8 mouse cellular contexts compared by ENCODE assay signal in the genomic region with DNA sequence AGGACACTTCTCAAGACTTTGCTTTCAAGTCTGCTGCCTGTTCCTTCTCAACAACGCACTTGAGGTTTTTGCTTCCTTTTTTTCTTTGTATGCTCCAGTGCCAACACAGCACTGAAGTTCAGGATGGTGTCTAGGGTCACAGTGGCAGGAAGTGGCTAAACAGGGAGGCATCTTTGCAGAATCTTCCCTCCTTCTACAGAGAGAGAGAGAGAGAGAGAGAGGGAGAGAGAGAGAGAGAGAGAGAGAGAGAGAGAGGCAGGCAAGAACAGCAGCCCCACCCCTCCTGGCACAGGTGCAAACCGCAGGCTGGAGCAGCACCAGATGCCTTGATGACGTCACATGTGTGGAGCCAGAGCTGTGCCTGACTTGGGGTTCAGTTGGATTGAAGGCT.
DNase-seq lines count a peak whose midpoint lies in the region; ATAC-seq and TF ChIP-seq lines count a peak whose summit lies in the region.

No protein-coding gene starts in this region.

- WGBS in midbrain, embryonic 10.5 days = 31% methylated on average over 3 of the region's 3 CpGs
- 23% methylated on average over 3 of the region's 3 CpGs for WGBS in midbrain, embryonic 16.5 days
- 2% methylated on average over 3 of the region's 3 CpGs for WGBS in kidney, adult 2 months
- WGBS in limb, embryonic 15.5 days = 13% methylated on average over 3 of the region's 3 CpGs

- peak overlapping the region; percentile 65 for H3K27ac ChIP-seq in midbrain, embryonic 10.5 days (replicated peaks)
- no peak overlapping the region for H3K27ac ChIP-seq in midbrain, embryonic 16.5 days (ENCODE audit: low read length)
- H3K27ac ChIP-seq in kidney, adult 2 months (ENCODE audit: insufficient read depth, low read depth, low read length) = peak overlapping the region; percentile 91
- H3K27ac ChIP-seq in limb, embryonic 15.5 days = peak overlapping the region; percentile 78

- no peak overlapping the region for H3K9ac ChIP-seq in midbrain, embryonic 16.5 days (ENCODE audit: low read depth, low read length)
- no peak overlapping the region for H3K9ac ChIP-seq in limb, embryonic 15.5 days

- TF ChIP-seq CTCF in kidney, adult 2 months (conservative IDR thresholded peaks at IDR 0.05; ENCODE audit: insufficient read depth, insufficient read length, low read depth, low read length) = 0 out of 2 replicates have a peak, but pooled peaks have one; percentile 3

- peaks cover 4% of the 10 kb centered on the region; the same call in 1 of the 2 replicates for H3K9me3 ChIP-seq in midbrain, embryonic 10.5 days (replicated peaks)
- peaks cover 10% of the 10 kb centered on the region for H3K9me3 ChIP-seq in midbrain, embryonic 16.5 days (replicated peaks; ENCODE audit: control insufficient read depth, low read length, poor library complexity, severe bottlenecking)
- H3K9me3 ChIP-seq in limb, embryonic 15.5 days = no peaks in the 10 kb centered on the region

- H3K27me3 ChIP-seq in midbrain, embryonic 10.5 days (ENCODE audit: low read depth, poor library complexity, severe bottlenecking) = peaks cover 79% of the 10 kb centered on the region
- 0 out of 2 replicates have a peak, but pooled peaks cover 4% of the 10 kb centered on the region for H3K27me3 ChIP-seq in midbrain, embryonic 16.5 days (ENCODE audit: control insufficient read depth, insufficient read depth, low read depth, low read length)
- no peaks in the 10 kb centered on the region for H3K27me3 ChIP-seq in kidney, adult 2 months (replicated peaks; ENCODE audit: control insufficient read depth, insufficient read depth, low read length)
- no peaks in the 10 kb centered on the region for H3K27me3 ChIP-seq in limb, embryonic 15.5 days

- DNase-seq in midbrain, embryonic 10.5 days (ENCODE audit: low spot score) = no peak
- DNase-seq in brain, adult 2 months (ENCODE audit: low read depth, low spot score) = peak; percentile 53
- peak; percentile 75 to 91 for DNase-seq in heart, adult 9 months (ENCODE audit: low spot score in 2 of 2)
- peak; percentile 96 for DNase-seq in kidney, adult 2 months
- DNase-seq in ovary, postnatal 36 days (ENCODE audit: low spot score) = peak; percentile 72
- no peak for DNase-seq in cerebellum, postnatal 36 days

- no peak overlapping the region for H3K4me2 ChIP-seq in midbrain, embryonic 16.5 days (ENCODE audit: low read length)
- H3K4me2 ChIP-seq in limb, embryonic 15.5 days = no peak overlapping the region

- H3K36me3 ChIP-seq in midbrain, embryonic 10.5 days = no peaks in the 10 kb centered on the region
- H3K36me3 ChIP-seq in midbrain, embryonic 16.5 days (ENCODE audit: control insufficient read depth, insufficient read depth, low read length) = no peaks in the 10 kb centered on the region
- H3K36me3 ChIP-seq in kidney, adult 2 months (ENCODE audit: control insufficient read depth, insufficient read depth, low read length) = no peaks in the 10 kb centered on the region
- H3K36me3 ChIP-seq in limb, embryonic 15.5 days = no peaks in the 10 kb centered on the region

- H3K4me3 ChIP-seq in midbrain, embryonic 10.5 days = no peak overlapping the region
- no peak overlapping the region for H3K4me3 ChIP-seq in midbrain, embryonic 16.5 days (ENCODE audit: low read depth, low read length)
- H3K4me3 ChIP-seq in kidney, adult 2 months (ENCODE audit: insufficient read depth, low read depth, low read length) = no peak overlapping the region
- no peak overlapping the region for H3K4me3 ChIP-seq in limb, embryonic 15.5 days

- no peak for TF ChIP-seq POLR2A in kidney, adult 2 months (IDR thresholded peaks at IDR 0.05; ENCODE audit: low read depth, low read length)

- H3K4me1 ChIP-seq in midbrain, embryonic 10.5 days = peaks cover 23% of the 10 kb centered on the region
- no peaks in the 10 kb centered on the region; the same call in 1 of the 2 replicates for H3K4me1 ChIP-seq in midbrain, embryonic 16.5 days (ENCODE audit: control insufficient read depth, insufficient read depth, low read length)
- H3K4me1 ChIP-seq in kidney, adult 2 months (ENCODE audit: control insufficient read depth, insufficient read depth, low read length) = peaks cover 46% of the 10 kb centered on the region
- peaks cover 42% of the 10 kb centered on the region for H3K4me1 ChIP-seq in limb, embryonic 15.5 days

- no peak for ATAC-seq in midbrain, embryonic 16.5 days
- ATAC-seq in limb, embryonic 15.5 days (ENCODE audit: insufficient number of reproducible peaks, low FRiP score, low TSS enrichment, low read depth) = peak; percentile 78

Comparison
In these comparisons a context has a peak if more than half of its experiments do, and no peak if none do; other contexts are left out.
1. DNase-seq: peak in brain, adult 2 months (single experiment), heart, adult 9 months (2 of 2), kidney, adult 2 months (single experiment) and ovary, postnatal 36 days (single experiment); none in midbrain, embryonic 10.5 days (single experiment) and cerebellum, postnatal 36 days (0 of 2).